Mouse (Mus musculus) monocyte, adult 5-6 weeks (primary cell): ENCODE data around the gene St8sia1. TPM values are rescaled to one million over a fixed set of nuclear protein-coding genes. Genes with fewer than 3 reads are reported as not detected.

ENCODE experiments used
- ATAC-seq: fragments of 153-309, 156-312 bp; replicated peaks from 2 replicates; pipeline ENCODE4 v1.8.0; 2017; ENCODE audit warnings: mild to moderate bottlenecking; ENCODE audit not compliant: low TSS enrichment, insufficient number of reproducible peaks, severe bottlenecking, poor library complexity, low FRiP score
- total RNA-seq: library from RNA; stranded (forward); fragments of 200-1000, 200-491, 200-594 nt; gene quantifications from 3 replicates; pipeline ENCODE4 v1.2.3, GENCODE M21; 2017

Gene St8sia1
- total RNA-seq, 1 experiment from 2014 or later: not detected

- ATAC-seq: no peak
These were observed 45.6 kb downstream of the St8sia1 start for GRCm38 (mm10) chr6:142918691-142919090.

DNA sequence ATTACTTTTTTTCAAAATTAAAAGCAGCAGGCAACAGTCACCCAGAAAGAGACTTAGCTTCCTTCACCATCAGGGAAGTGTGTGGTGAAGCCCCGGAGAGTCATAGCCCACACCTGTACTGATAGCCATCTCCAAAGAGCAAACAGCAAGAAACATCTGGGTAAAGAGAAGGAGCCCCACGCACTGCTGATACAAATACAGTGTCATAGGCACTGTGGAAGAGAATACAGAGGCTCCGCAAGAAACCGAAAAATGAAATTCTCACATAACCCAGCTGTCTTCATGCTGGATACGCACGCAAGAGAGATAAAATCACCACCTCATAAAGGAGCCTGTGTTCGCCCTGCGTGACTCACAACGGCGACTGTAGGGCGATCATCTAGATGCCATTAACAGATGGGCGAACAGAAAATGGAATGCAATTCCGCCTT is 46.8 kb downstream of the St8sia1 start:
- no peak for ATAC-seq

DNA sequence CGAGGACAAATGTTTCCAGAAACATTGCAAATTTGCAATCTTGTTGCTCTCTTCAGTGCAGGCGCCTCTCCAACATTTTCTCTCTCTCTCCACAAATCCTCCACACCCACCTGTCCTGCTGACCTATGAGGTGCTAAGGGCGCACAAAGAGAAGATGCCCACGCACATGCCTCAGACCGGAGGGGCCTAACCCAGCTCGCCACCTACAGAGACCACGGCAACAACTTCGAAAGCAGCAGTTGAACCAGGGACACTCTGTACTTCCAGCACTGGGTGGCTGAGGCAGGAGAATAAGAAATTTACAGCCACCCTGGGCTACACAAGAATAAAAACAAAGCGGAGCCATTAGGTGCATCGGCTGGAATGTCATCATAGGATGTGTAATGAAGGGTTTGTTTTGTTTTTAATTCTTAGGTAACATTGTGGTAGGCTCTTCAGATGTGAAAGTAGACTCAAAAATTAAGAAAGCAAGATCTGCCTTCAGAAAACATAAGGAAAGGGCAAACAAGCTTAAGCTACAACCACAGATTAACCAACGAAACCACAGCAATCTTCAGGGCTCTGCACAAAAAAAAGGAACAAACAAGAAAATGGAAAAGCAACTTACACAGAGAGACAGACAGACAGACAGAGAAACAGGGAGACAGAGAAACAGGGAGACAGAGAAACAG is 47.8 kb downstream of the St8sia1 start:
- ATAC-seq: no peak

- ATAC-seq: peak; percentile 57; the same call in 1 of the 2 replicates
These were observed 48.8 kb downstream of the St8sia1 start for GRCm38 (mm10) chr6:142915464-142915863.

DNA sequence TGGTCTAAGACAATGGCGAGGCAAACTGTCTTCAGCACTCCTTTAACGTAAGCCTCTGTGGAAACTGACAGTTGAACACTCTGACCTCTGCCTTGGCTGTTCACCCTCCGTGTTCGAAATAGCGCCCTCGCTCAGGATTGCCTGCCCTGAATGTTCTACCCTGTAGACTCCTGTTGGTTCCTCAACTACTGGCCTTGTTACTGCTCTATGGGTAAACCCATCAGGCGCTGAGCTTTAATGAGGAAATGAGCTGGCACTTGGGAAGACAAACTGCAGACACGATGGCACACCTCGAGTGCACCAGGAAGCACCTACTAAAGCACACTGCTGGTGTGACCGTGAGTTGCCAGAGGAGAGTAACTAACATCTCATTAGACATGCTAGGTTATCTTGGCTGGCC is 49.6 kb downstream of the St8sia1 start:
- ATAC-seq: no peak

DNA sequence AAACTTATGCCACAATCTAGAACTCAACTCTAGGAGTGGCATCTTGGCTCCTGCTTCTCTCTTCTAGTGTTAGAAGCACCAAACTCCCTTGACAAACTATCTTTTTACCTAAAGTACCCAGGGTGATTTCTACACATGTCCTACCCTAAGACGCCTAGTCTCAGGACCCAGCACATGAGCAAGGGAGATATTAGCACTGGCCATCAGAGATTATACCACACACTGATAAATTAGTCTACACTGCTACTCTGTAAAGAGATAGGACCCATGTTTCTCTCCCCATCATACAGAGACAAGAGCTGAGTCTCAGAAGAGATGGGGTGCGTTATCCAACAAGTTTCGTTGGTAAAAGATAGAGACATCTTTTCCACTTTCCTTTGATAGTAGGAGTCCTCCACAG is 53.0 kb downstream of the St8sia1 start:
- no peak for ATAC-seq

- no peak for ATAC-seq
These were observed 53.5 kb downstream of the St8sia1 start for GRCm38 (mm10) chr6:142910721-142911120.

DNA sequence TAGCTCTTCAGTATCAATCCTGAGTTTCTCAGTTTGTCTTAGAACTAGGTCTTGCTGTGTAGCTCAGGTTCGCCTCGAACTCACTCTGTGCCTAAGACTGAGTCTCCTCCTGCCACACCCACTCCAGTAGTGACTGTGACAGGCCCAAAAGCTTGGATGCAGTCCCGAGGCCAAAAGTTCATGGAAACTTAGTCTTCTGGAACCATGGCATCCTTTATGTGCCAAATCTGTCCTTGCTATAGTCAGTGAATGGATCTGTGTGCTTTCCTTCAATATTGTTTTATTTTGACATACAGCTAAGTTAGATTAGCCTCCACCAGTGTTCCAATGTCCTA is 54.5 kb downstream of the St8sia1 start:
- ATAC-seq: no peak

GRCm38 (mm10) chr6:142908911-142909770 is 55.1 kb downstream of the St8sia1 start:
- peak; percentile 35; the same call in 1 of the 2 replicates for ATAC-seq

DNA sequence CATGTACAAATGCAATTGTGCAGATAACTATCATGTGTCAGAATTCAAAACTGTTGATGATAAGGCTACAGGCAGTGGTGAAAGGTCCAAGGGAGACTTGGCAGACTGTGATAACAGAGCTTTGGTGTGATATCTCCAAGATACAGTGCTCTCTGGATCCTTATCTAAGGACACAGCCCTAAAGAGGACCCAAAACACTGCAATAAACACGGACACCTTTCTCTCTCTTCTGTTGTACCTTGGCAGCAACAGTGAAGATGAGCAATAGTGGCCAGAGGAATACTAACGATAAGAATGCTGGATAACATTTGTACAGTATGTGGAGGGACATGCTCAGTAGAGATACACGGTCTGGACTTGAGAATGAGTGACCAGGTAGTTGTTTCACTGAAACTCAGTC is 55.8 kb downstream of the St8sia1 start:
- no peak for ATAC-seq

DNA sequence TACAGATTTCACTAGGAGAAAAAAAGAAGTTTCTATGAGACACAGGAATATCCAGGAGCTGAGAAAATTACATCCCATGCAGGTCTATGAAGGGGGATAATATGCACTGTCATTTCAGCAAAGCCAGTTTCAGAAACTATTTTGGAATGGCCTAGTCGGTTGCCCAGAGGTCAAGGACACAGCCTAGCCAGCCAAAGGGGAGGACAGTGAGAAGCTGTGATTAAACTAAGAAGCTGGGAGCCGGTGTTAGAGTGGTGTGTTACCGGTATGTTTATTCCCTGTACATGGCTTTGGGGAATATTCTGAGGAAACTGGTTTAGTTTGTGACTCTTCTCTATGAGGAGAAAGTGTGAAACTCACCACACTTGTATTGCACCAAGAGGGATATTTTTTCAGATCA is 68.9 kb downstream of the St8sia1 start:
- ATAC-seq: no peak

DNA sequence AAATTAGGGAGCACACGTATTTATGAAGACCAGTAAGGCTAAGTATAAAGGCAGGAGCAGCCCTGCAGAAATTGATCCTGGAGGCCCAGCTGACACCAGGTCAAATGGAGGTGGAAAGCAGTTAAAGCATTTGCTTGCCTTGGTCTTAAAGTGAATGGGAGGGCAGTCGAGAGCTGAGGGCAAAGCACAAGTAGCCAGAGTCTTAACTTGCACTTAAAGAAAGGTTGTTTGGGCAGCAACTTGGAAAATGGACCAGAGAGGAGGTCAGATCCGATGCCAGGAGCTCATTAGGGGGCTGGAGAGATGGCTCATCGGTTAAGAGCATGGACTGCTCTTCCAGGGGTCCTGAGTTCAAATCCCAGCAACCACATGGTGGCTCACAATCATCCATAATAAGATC is 70.5 kb downstream of the St8sia1 start:
- no peak for ATAC-seq

- ATAC-seq: no peak
These were observed 73.9 kb downstream of the St8sia1 start for GRCm38 (mm10) chr6:142890321-142890720.

DNA sequence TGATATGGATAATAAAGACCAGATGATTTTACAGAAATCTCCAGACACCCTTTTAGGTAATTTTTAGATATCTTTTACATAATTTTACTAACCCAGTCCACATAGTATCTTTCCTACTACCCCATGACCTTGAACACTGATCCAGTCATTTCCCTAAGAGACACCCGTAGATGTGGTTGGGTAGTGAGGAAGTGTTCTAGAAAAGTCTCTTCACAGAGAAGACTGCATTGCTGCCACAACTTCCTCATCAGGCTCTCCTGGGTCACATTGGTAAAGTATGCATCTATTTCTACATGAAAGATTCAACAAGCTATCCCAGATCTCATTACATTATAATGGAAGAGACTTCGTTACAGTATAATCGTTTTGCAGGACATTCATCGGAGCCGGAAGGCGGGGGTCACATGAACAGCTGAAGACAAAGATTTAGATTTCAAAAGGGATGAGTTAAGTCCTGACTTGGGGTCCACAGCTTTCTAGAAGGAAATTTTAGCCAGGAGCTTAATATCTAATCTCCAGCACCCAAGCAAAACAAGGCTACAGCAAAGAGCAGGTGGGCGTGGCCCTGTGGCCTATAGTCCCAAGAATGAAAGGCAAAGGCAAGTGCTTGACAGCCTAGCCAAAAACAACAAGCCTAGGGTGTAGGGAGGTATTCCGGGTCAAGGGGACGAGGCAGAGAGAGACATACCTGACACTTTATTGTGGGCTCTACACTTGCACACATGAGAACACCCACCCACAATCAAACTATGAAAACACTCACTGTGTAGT is 75.1 kb downstream of the St8sia1 start:
- peak; percentile 33; the same call in 1 of the 2 replicates for ATAC-seq

DNA sequence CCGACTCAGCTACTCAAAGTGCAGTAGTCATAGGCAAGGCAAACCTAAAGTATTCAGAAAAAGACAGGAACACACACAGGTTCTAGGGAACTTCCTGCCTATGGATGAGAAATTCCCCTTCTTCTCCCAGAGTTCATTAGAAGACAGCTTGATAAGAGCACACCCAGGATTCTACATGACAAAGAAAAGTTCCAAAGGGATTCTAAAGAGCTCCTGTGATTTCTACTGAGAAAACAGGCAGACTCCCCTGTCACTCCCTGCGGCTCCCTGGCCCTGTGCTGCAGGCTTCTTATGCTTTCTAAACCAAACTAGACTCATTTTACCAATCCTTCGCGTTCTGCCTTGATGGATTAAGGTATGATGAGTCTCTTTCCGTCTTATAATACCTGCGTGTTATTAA is 75.9 kb downstream of the St8sia1 start:
- ATAC-seq: no peak

DNA sequence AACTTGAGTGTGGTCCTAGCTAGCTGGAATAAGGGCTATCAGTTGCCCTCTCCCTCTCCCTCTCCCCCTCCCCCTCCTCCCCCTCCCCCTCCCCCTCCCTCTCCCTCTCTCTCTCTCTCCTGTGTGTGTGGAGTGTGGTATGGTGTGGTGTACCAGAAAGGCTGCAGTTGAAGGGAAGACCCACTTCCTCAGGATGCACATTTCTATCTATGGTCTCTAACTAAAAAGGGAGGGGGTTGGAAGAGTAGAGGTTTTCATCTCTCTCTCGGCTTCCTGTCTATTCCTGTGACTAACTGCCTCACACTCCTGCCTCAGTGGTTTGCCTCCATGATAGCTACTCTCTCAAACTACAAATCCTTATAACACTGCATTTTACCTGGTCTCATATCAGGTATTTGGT is 76.9 kb downstream of the St8sia1 start:
- no peak for ATAC-seq

DNA sequence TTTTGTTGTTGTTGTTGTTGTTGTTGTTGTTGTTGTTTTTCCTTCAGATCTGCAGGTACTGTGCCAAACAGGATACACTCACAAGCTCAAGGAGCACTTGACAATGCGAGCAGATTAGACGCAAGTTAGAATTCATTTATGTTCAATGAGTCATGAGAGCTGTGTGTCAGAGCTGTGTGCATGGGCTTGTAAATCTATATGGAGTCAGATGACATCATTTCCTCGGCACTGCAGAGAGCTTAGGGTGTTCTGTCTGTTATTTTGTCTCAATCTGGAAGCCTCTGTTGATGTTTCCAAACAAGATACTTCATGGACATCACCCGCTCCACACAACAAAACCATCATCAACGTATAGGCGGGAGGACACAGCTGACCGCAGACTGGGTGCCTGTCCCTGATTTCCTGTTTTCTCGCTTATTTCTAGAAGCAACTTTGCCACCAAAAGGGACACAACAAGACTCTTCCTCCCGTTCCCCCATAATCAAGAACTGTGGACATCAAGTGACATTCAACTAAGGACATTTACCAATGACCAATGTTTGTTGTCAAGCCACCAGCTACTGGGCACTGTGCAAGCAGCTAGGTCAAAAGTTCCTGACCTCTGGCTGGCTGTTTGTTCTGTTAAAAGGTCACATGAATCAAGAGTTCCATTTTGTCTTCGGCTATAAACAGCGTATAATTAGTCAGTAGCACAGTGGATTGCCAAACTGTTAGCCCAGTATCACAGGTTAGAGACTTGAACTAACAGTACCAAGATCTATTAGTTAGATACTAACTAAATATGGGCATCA is 78.7 kb downstream of the St8sia1 start:
- no peak for ATAC-seq

DNA sequence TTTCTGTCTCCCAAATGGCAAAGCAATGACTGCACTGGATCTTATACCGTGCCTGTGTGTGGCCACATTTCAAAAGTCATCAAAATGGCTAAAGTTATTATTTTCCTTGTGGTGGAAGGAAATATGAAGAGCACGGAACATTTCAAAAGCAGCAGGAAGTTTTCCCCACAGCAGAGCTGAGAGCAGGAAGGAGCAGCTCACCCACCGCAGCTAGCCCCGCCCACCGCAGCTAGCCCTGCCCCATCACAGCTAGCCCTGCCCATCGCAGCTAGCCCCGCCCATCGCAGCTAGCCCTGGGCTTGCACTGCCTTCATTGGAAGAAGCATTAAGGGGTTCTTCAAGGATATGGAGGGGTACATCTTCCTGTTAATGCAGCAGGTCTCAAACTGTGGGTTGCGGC is 80.1 kb downstream of the St8sia1 start:
- 0 out of 2 replicates have a peak, but pooled peaks have one; percentile 54 for ATAC-seq
